Mouse (Mus musculus) forebrain, embryonic 11.5 days (tissue): ENCODE measurements around the gene Wdsub1. TPM values are rescaled to one million over a fixed set of nuclear protein-coding genes. Genes with fewer than 3 reads are reported as not detected.

Experiments
- ATAC-seq: fragments of 200-750 bp; cut with Nextera tagmentation; replicated peaks from 2 replicates; pipeline ENCODE4 v1.8.0; 2017; ENCODE audit warnings: moderate TSS enrichment; ENCODE audit not compliant: low FRiP score
- DNase-seq: peaks from one replicate; pipeline ENCODE4 v3.0.0-alpha.2; 2017; ENCODE audit warnings: low spot score
- H3K27ac ChIP-seq: fragments of 300-500 bp; sonication (generic); 2 replicates; pipeline ENCODE4 v1.5.1; 2014; ENCODE audit warnings: low read depth, low read length
- H3K27me3 ChIP-seq: fragments of 300-500 bp; sonication (generic); 2 replicates; pipeline ENCODE4 v1.6.1; 2014; ENCODE audit warnings: mild to moderate bottlenecking, low read length, mixed read lengths; ENCODE audit not compliant: control insufficient read depth, insufficient read depth
- H3K36me3 ChIP-seq: fragments of 300-500 bp; sonication (generic); 2 replicates; pipeline ENCODE4 v1.6.1; 2014; ENCODE audit warnings: mild to moderate bottlenecking, low read length, moderate library complexity, mixed read lengths; ENCODE audit not compliant: control insufficient read depth, insufficient read depth
- H3K4me1 ChIP-seq: fragments of 300-500 bp; sonication (generic); replicated peaks from 2 replicates; pipeline ENCODE4 v1.6.1; 2014; ENCODE audit warnings: low read length, mixed read lengths; ENCODE audit not compliant: control insufficient read depth, insufficient read depth
- H3K4me2 ChIP-seq: fragments of 300-500 bp; sonication (generic); 2 replicates; pipeline ENCODE4 v1.6.1; 2014; ENCODE audit warnings: low read depth, mild to moderate bottlenecking, low read length, moderate library complexity, mixed read lengths; ENCODE audit not compliant: severe bottlenecking
- H3K4me3 ChIP-seq: fragments of 300-500 bp; sonication (generic); 2 replicates; pipeline ENCODE4 v1.5.1; 2014; ENCODE audit warnings: low read depth, low read length
- H3K9ac ChIP-seq: fragments of 300-500 bp; sonication (generic); 2 replicates; pipeline ENCODE4 v1.6.1; 2014; ENCODE audit warnings: low read length
- H3K9me3 ChIP-seq: fragments of 300-500 bp; sonication (generic); 2 replicates; pipeline ENCODE4 v1.6.1; 2016; ENCODE audit warnings: low read length, mixed read lengths; ENCODE audit not compliant: control insufficient read depth
- WGBS: fragments of 180-500 bp; shearing (Covaris S2); extraction: QIAGEN DNeasy Blood & Tissue Kit; methylation state at CpG from one replicate; pipeline ENCODE4 v1.1.7; 2014; 5-methylcytosine and 5-hydroxymethylcytosine counted together
- polyA plus RNA-seq: library from polyadenylated mRNA; unstranded; fragments of >200 nt; fragmentation: Nextera tagmentation; extraction: Ambion mirVana; gene quantifications from 2 replicates; pipeline ENCODE4 v1.2.1, GENCODE M21; 2014

Gene Wdsub1
- polyA plus RNA-seq, 1 experiment from 2014 or later = 19.9 TPM

DNA sequence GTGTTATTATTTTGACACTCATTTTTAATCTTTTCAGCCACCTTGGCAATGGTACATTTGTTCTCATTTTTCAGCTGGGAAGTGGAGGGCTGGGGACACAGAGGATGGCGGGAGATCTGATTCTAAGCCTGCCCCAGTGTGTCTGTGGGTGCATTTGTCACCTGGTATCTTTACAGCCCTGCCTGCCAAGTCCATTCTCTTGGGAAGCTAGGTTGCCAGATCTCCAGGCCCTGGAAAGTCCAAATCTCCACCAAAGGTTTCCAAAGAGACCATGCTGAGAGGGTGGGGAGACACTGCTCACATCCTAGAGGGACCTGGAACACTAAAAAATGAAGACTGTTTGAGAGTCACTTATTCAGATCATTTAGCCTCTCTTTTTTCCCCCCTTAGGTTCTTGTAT is 71.1 kb downstream of the Wdsub1 start:
- Histone ChIP-seq H3K9me3 (no peaks in the 10 kb centered on the region), H3K4me1 (no peaks in the 10 kb centered on the region), H3K9ac (no peak overlapping the region), H3K4me2 (no peak overlapping the region), H3K27me3 (no peaks in the 10 kb centered on the region), H3K36me3 (no peaks in the 10 kb centered on the region; the same call in 1 of the 2 replicates), H3K4me3 (no peak overlapping the region), H3K27ac (no peak overlapping the region)
- 88% methylated on average over 1 of the region's 1 CpGs for WGBS
- ATAC-seq = no peak
- no peak for DNase-seq

DNA sequence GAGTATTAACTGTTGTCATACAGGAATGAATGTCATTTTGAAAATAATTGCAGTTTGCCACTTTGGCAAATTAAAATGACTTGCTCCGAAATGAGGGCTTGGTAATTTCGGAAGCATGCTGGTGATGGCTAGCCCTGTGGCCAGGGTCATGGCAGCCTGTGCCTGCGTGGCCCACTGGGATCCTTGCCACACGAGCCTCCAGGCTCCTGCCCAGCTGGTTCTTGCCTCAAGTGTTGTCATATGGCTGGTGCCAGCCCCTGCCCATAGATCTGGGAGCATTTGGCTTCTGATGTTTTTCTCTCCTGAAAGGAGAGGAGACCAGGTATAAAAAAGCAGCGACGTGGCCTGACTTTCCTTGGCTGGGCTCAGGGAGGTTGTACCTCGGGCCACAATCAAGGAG is 72.4 kb downstream of the Wdsub1 start:
- no peaks in the 10 kb centered on the region for H3K27me3 ChIP-seq
- no peak for DNase-seq
- no peak overlapping the region for H3K4me2 ChIP-seq
- H3K4me1 ChIP-seq = no peaks in the 10 kb centered on the region
- no peak overlapping the region for H3K4me3 ChIP-seq
- no peak for ATAC-seq
- H3K9me3 ChIP-seq = no peaks in the 10 kb centered on the region
- H3K27ac ChIP-seq = no peak overlapping the region
- 87% methylated on average over 7 of the region's 7 CpGs for WGBS
- no peak overlapping the region for H3K9ac ChIP-seq
- H3K36me3 ChIP-seq = no peaks in the 10 kb centered on the region; the same call in 1 of the 2 replicates

DNA sequence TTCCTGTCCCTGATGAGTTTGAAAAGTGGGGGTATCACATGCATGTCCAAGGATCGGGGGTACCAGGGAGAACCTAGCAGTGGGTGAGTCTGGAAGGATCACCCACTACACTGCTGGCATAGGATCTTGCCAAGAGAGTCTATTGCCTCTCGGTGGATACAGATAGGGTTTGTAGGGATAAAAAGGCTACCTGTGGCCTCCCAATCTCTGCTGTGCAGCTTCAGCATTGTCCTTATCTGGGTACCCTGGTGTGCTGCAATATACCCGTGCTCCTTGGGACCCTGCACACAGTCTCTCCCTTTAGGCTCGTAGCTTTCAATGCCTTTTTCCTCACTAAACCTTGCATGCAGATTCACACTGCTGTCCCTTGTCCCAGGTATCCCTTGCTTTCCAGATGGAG is 73.8 kb downstream of the Wdsub1 start:
- Histone ChIP-seq H3K36me3 (no peaks in the 10 kb centered on the region; the same call in 1 of the 2 replicates), H3K9ac (no peak overlapping the region), H3K27ac (no peak overlapping the region), H3K27me3 (no peaks in the 10 kb centered on the region), H3K4me2 (no peak overlapping the region), H3K9me3 (no peaks in the 10 kb centered on the region), H3K4me1 (no peaks in the 10 kb centered on the region), H3K4me3 (no peak overlapping the region)
- ATAC-seq (no peak), DNase-seq (no peak)
- 82% methylated on average over 4 of the region's 4 CpGs for WGBS

DNA sequence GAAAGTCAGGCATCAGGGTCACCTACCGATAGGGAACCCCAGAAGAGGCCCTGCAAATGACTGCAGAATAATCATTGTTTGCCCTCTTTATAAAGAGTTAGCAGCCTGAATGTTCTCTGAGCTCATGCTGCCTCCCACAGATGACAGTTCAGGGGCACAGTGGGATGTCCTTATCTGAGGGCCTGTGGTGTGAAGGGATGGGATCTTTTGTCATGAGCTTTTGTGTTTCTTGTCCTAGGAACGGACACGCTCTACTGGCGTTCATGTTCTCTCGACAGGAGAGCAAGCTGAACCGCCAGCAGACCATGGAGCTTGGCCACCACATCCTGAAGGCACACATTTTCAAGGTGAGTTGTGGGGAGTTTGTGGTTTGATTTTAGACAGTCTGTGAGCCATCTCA is 76.4 kb downstream of the Wdsub1 start:
- ATAC-seq = no peak
- no peaks in the 10 kb centered on the region for H3K9me3 ChIP-seq
- H3K27me3 ChIP-seq = no peaks in the 10 kb centered on the region
- H3K36me3 ChIP-seq = no peaks in the 10 kb centered on the region
- no peak overlapping the region for H3K4me2 ChIP-seq
- no peak overlapping the region for H3K27ac ChIP-seq
- H3K4me1 ChIP-seq = no peaks in the 10 kb centered on the region
- H3K4me3 ChIP-seq = no peak overlapping the region
- 48% methylated on average over 6 of the region's 6 CpGs for WGBS
- no peak for DNase-seq
- no peak overlapping the region for H3K9ac ChIP-seq

DNA sequence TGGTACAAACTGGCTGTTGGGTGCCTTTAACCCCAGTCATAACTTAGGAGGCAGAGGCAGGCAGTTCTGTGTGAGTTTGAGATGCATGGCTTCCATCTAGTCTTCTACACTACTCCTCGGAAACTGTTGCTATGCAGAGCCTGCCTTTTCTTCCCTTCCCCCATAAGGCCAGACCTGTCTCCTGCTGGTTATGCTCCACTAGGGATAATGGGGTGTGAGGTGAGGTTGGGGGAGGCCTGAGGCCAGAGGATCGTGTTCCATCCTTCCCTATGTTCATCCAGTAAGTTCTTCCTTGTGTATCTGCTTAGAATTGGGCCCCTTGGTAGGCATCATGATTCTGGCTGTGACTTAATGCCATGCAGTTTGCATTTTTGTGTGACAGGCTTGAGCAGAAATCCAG is 76.8 kb downstream of the Wdsub1 start:
- ATAC-seq (no peak), DNase-seq (no peak)
- Histone ChIP-seq H3K4me3 (no peak overlapping the region), H3K27me3 (no peaks in the 10 kb centered on the region), H3K9me3 (no peaks in the 10 kb centered on the region), H3K9ac (no peak overlapping the region), H3K36me3 (no peaks in the 10 kb centered on the region), H3K4me2 (no peak overlapping the region), H3K4me1 (no peaks in the 10 kb centered on the region), H3K27ac (no peak overlapping the region)
- WGBS = 31% methylated on average over 2 of the region's 2 CpGs

DNA sequence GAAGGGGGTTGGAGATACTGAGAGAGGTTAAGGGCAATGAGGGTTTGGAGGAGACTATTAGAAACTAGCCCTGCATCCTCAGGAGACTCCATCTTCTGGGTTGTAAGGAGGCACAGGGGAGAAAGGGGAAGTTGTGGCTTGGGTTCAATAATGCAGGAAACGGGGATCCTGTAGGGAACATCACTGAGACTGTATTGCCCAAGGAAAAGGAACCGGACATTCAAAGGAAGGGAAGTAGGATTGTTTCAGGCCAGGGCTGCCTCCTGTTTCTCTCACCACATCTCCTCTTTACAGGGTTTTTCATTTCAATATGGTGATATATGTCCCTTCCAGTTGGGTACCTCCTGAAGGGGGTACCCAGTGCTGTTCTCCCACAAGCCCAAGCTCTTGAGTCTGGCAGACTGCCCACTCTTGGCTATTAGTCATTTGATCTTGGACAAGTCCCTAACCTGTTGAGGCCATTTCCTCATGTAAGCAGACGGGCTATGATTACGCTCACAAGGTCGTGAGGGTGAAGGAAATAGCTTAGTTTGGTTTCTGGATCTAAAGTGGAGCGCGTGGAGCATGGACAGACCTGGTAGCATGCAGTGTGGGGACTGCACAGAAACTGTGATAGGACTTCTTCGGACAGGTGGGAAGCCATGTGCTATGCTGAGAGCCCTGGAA is 79.5 kb downstream of the Wdsub1 start:
- ATAC-seq (no peak), DNase-seq (no peak)
- Histone ChIP-seq H3K4me1 (no peaks in the 10 kb centered on the region), H3K9me3 (no peaks in the 10 kb centered on the region), H3K9ac (no peak overlapping the region), H3K4me2 (no peak overlapping the region), H3K4me3 (no peak overlapping the region), H3K27ac (no peak overlapping the region), H3K36me3 (no peaks in the 10 kb centered on the region), H3K27me3 (no peaks in the 10 kb centered on the region)
- WGBS = 94% methylated on average over 8 of the region's 8 CpGs
